Mouse (Mus musculus) naive thymus-derived CD4-positive, alpha-beta T cell, adult 5 months (primary cell): ENCODE data around the gene Tnip3. TPM values are rescaled to one million over a fixed set of nuclear protein-coding genes. Genes with fewer than 3 reads are reported as not detected.

Experiments used
- polyA plus RNA-seq: library from polyadenylated mRNA; unstranded; fragments of 100-300 nt; shearing (Covaris generic); gene quantifications from one replicate; pipeline ENCODE4 v1.2.1, GENCODE M21; 2017

Tnip3 gene
- 0.57 TPM for polyA plus RNA-seq

DNA sequence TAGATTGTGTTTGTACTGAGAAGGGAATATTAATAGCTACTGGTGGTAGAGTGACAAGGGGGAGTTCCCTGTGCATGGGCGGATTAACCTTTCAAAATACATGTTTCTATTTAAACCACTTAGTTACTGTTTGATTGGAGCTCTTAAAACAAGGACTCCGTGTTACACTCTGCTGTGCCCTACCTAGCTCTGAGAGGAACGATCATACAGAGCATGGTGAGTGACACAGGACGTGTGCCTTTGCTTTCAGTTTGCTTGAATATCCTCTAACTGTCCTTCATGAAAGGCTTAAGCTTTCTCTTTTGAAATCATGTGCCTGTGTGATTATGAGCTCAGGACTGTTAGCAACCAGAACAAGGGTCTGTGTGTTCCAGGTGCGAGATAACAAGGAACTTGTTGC, at the start of gene Tnip3:
TSS of gene Tnip3 (plus strand) at position 122 of the 400 bp plus-strand sequence.

DNA sequence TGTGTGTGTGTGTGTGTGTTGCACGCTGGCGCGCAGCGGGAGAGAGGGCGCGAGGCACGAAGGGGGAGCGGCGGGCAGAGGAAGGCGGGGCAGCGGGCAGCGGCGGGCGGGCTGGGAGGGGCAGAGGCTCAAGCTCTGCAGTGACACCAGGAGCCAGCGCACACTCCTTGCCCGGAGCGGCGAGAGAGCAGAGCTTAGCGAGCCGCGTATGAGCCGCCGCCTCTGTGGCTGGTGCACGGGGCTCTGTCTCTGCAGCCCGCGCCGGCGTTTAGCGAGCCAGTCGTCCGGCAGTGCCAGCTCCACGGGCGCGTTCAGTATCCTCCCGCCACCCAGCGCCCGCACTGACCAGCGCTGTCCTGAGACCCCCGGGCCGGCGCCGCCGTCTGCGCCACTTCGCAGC, 146.3 kb downstream of the Tnip3 start, which contains the start of gene Ndnf:
TSS of gene Ndnf (plus strand) at position 140 of the 400 bp plus-strand sequence.

Other genes starting within 250 kb of the Tnip3 start
- not detected for gene C130060K24Rik, start 144.2 kb upstream of the Tnip3 start, polyA plus RNA-seq
- gene Ndnf, start 146.3 kb downstream of the Tnip3 start, polyA plus RNA-seq, result 2.3 TPM